Mouse (Mus musculus) CD4-positive, CD25-positive, alpha-beta regulatory T cell, adult 2 months (primary cell): ENCODE results near the gene Arhgap31.
"Not testable (repeated sequence)": the region's sequence is repeated elsewhere in the genome, so short reads cannot be mapped to it uniquely, and the experiment has no call there.

ENCODE experiments used
- DNase-seq: peaks from one replicate; pipeline ENCODE4 v3.0.0-alpha.2; 2012; ENCODE audit warnings: low read depth, low spot score

The Arhgap31 gene

GRCm38 (mm10) chr16:38688531-38689264 lies 24.4 kb downstream of the Arhgap31 start:
- DNase-seq: no peak

GRCm38 (mm10) chr16:38687673-38688072 lies 25.4 kb downstream of the Arhgap31 start:
- DNase-seq: no peak

- no peak for DNase-seq
Observed at GRCm38 (mm10) chr16:38683094-38683493, 30.0 kb downstream of the Arhgap31 start.

- DNase-seq: no peak
Observed at GRCm38 (mm10) chr16:38681313-38681712, 31.8 kb downstream of the Arhgap31 start.

GRCm38 (mm10) chr16:38679431-38680021 lies 33.5 kb downstream of the Arhgap31 start:
- peak; percentile 25 for DNase-seq

- DNase-seq: peak; percentile 74
Observed at GRCm38 (mm10) chr16:38678853-38679252, 34.2 kb downstream of the Arhgap31 start.

- DNase-seq: not testable (repeated sequence)
Observed at GRCm38 (mm10) chr16:38677941-38678340, 35.1 kb downstream of the Arhgap31 start.

- DNase-seq: no peak
Observed at GRCm38 (mm10) chr16:38677171-38677570, 35.9 kb downstream of the Arhgap31 start.

- no peak for DNase-seq
Observed at GRCm38 (mm10) chr16:38676647-38677046, 36.4 kb downstream of the Arhgap31 start.

- DNase-seq: no peak
Observed at GRCm38 (mm10) chr16:38675600-38676335, 37.3 kb downstream of the Arhgap31 start.

GRCm38 (mm10) chr16:38674891-38675290 lies 38.2 kb downstream of the Arhgap31 start:
- DNase-seq: no peak

GRCm38 (mm10) chr16:38673511-38673910 lies 39.6 kb downstream of the Arhgap31 start:
- no peak for DNase-seq

GRCm38 (mm10) chr16:38672947-38673346 lies 40.1 kb downstream of the Arhgap31 start:
- DNase-seq: no peak

- DNase-seq: no peak
Observed at GRCm38 (mm10) chr16:38672370-38672769, 40.7 kb downstream of the Arhgap31 start.

- no peak for DNase-seq
Observed at GRCm38 (mm10) chr16:38670621-38671390, 42.3 kb downstream of the Arhgap31 start.

GRCm38 (mm10) chr16:38668871-38669675 lies 44.0 kb downstream of the Arhgap31 start:
- no peak for DNase-seq

- no peak for DNase-seq
Observed at GRCm38 (mm10) chr16:38666523-38666922, 46.6 kb downstream of the Arhgap31 start.

GRCm38 (mm10) chr16:38666016-38666415 lies 47.1 kb downstream of the Arhgap31 start:
- DNase-seq: no peak

GRCm38 (mm10) chr16:38662575-38662974 lies 50.5 kb downstream of the Arhgap31 start:
- DNase-seq: no peak

GRCm38 (mm10) chr16:38654308-38654707 lies 58.8 kb downstream of the Arhgap31 start:
- no peak for DNase-seq

- DNase-seq: peak; percentile 86
Observed at GRCm38 (mm10) chr16:38653390-38653871, 59.6 kb downstream of the Arhgap31 start.
